Mouse (Mus musculus): ENCODE data around the gene Clic3.

DNA sequence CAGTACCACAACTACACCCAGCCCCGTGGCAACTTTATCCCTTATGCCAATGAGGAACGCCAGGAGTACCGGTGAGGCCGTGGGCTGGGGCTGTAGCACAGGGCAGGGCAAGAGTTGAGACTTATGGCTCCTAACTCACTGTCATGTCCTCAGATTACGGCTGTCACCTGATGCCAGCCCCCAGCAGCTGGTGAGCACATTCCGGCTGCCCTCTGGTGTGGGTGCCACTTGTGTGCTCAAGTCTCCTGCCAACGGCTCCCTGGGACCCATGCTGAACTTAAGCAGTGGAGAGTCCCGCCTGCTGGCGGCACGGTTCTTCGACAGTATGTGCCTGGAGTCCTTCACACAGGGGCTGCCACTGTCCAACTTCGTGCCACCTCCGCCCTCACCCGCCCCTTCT is 14.0 kb upstream of the Clic3 start:
- TF ChIP-seq EP300 (IDR thresholded peaks at IDR 0.05; ENCODE audit: low read depth): no peak
- no peak for TF ChIP-seq CTCF (IDR thresholded peaks at IDR 0.05; ENCODE audit: low read depth)
